Mouse (Mus musculus) heart, embryonic 16.5 days (tissue): ENCODE data around the gene Gm47841. TPM values are rescaled to one million over a fixed set of nuclear protein-coding genes. Genes with fewer than 3 reads are reported as not detected.

Source experiments
- ATAC-seq: fragments of 200-750 bp; cut with Nextera tagmentation; replicated peaks from 2 replicates; pipeline ENCODE4 v1.8.0; 2017; ENCODE audit warnings: moderate number of reproducible peaks; ENCODE audit not compliant: insufficient read depth, low FRiP score; ENCODE audit errors: extremely low read depth
- H3K27ac ChIP-seq: fragments of 300-500 bp; sonication (generic); 2 replicates; pipeline ENCODE4 v1.5.1; 2014; ENCODE audit warnings: mild to moderate bottlenecking, low read length, control low read depth, moderate library complexity
- H3K27me3 ChIP-seq: fragments of 300-500 bp; sonication (generic); 2 replicates; pipeline ENCODE4 v1.6.1; 2014; ENCODE audit warnings: low read length, mixed read lengths; ENCODE audit not compliant: control insufficient read depth, insufficient read depth
- H3K36me3 ChIP-seq: fragments of 300-500 bp; sonication (generic); 2 replicates; pipeline ENCODE4 v1.6.1; 2014; ENCODE audit not compliant: control insufficient read depth, insufficient read depth
- H3K4me1 ChIP-seq: fragments of 300-500 bp; sonication (generic); 2 replicates; pipeline ENCODE4 v1.6.1; 2014; ENCODE audit warnings: low read length, mixed read lengths; ENCODE audit not compliant: control insufficient read depth, insufficient read depth
- H3K4me2 ChIP-seq: fragments of 300-500 bp; sonication (generic); 2 replicates; pipeline ENCODE4 v1.6.1; 2014; ENCODE audit warnings: low read depth, mild to moderate bottlenecking, control low read depth, low read length
- H3K4me3 ChIP-seq: fragments of 300-500 bp; sonication (generic); 2 replicates; pipeline ENCODE4 v1.5.1; 2014; ENCODE audit warnings: mild to moderate bottlenecking, control low read depth, low read length
- H3K9ac ChIP-seq: fragments of 300-500 bp; sonication (generic); 2 replicates; pipeline ENCODE4 v1.6.1; 2014; ENCODE audit warnings: low read length, control low read depth
- H3K9me3 ChIP-seq: fragments of 300-500 bp; sonication (generic); replicated peaks from 2 replicates; pipeline ENCODE4 v1.6.1; 2016; ENCODE audit warnings: low read length; ENCODE audit not compliant: control insufficient read depth
- WGBS: fragments of 180-500 bp; shearing (Covaris S2); extraction: QIAGEN DNeasy Blood & Tissue Kit; methylation state at CpG from one replicate; pipeline ENCODE4 v1.1.7; 2014; 5-methylcytosine and 5-hydroxymethylcytosine counted together
- polyA plus RNA-seq: library from polyadenylated mRNA; unstranded; fragments of >200 nt; fragmentation: Nextera tagmentation; extraction: Ambion mirVana; gene quantifications from 2 replicates; pipeline ENCODE4 v1.2.1, GENCODE M21; 2015

The Gm47841 gene
- polyA plus RNA-seq, 1 experiment from 2014 or later: not detected

GRCm38 (mm10) chr15:101041966-101042365 lies 5.2 kb downstream of the Gm47841 start:
- WGBS: 45% methylated on average over 6 of the region's 6 CpGs
- no peaks in the 10 kb centered on the region for H3K36me3 ChIP-seq
- H3K27ac ChIP-seq: no peak overlapping the region
- no peak for ATAC-seq
- H3K4me1 ChIP-seq: peaks cover 11% of the 10 kb centered on the region
- H3K9ac ChIP-seq: no peak overlapping the region
- H3K4me2 ChIP-seq: no peak overlapping the region
- H3K9me3 ChIP-seq: no peaks in the 10 kb centered on the region
- no peak overlapping the region for H3K4me3 ChIP-seq
- H3K27me3 ChIP-seq: peaks cover 82% of the 10 kb centered on the region

- no peak for ATAC-seq
- Histone ChIP-seq H3K9me3 (no peaks in the 10 kb centered on the region), H3K4me1 (no peaks in the 10 kb centered on the region), H3K27me3 (peaks cover 58% of the 10 kb centered on the region), H3K9ac (no peak overlapping the region), H3K4me2 (no peak overlapping the region), H3K4me3 (no peak overlapping the region), H3K27ac (no peak overlapping the region), H3K36me3 (no peaks in the 10 kb centered on the region)
- WGBS: 44% methylated on average over 17 of the region's 17 CpGs
Observed at GRCm38 (mm10) chr15:101039651-101040050, 7.5 kb downstream of the Gm47841 start.

- ATAC-seq: no peak
- Histone ChIP-seq H3K27me3 (peaks cover 12% of the 10 kb centered on the region), H3K9ac (no peak overlapping the region), H3K36me3 (no peaks in the 10 kb centered on the region), H3K9me3 (no peaks in the 10 kb centered on the region), H3K27ac (no peak overlapping the region), H3K4me1 (no peaks in the 10 kb centered on the region), H3K4me3 (no peak overlapping the region), H3K4me2 (no peak overlapping the region)
- WGBS: 61% methylated on average over 2 of the region's 2 CpGs
Observed at GRCm38 (mm10) chr15:101028960-101029359, 18.2 kb downstream of the Gm47841 start.

GRCm38 (mm10) chr15:101011352-101011751 lies 35.8 kb downstream of the Gm47841 start:
- no peaks in the 10 kb centered on the region for H3K9me3 ChIP-seq
- peaks cover 5% of the 10 kb centered on the region for H3K27me3 ChIP-seq
- H3K27ac ChIP-seq: no peak overlapping the region
- H3K4me2 ChIP-seq: no peak overlapping the region
- 81% methylated on average over 6 of the region's 6 CpGs for WGBS
- H3K4me3 ChIP-seq: no peak overlapping the region
- H3K36me3 ChIP-seq: no peaks in the 10 kb centered on the region
- H3K9ac ChIP-seq: no peak overlapping the region
- ATAC-seq: no peak
- peaks cover 3% of the 10 kb centered on the region; the same call in 1 of the 2 replicates for H3K4me1 ChIP-seq

GRCm38 (mm10) chr15:101008386-101009010 lies 38.7 kb downstream of the Gm47841 start:
- Histone ChIP-seq H3K9ac (no peak overlapping the region), H3K36me3 (no peaks in the 10 kb centered on the region), H3K4me3 (no peak overlapping the region), H3K27ac (no peak overlapping the region), H3K4me1 (peaks cover 3% of the 10 kb centered on the region; the same call in 1 of the 2 replicates), H3K4me2 (no peak overlapping the region), H3K9me3 (no peaks in the 10 kb centered on the region), H3K27me3 (peaks cover 8% of the 10 kb centered on the region)
- WGBS: 74% methylated on average over 14 of the region's 14 CpGs
- ATAC-seq: no peak

- Histone ChIP-seq H3K9me3 (no peaks in the 10 kb centered on the region), H3K27ac (no peak overlapping the region), H3K4me3 (no peak overlapping the region), H3K4me2 (peak overlapping the region; percentile 83), H3K27me3 (peaks cover 8% of the 10 kb centered on the region), H3K4me1 (peaks cover 3% of the 10 kb centered on the region; the same call in 1 of the 2 replicates), H3K36me3 (no peaks in the 10 kb centered on the region), H3K9ac (no peak overlapping the region)
- ATAC-seq: no peak
- WGBS: 72% methylated on average over 7 of the region's 7 CpGs
Observed at GRCm38 (mm10) chr15:101007236-101007635, 40.0 kb downstream of the Gm47841 start.

GRCm38 (mm10) chr15:101006251-101007040 lies 40.8 kb downstream of the Gm47841 start:
- 14% methylated on average over 15 of the region's 15 CpGs for WGBS
- Histone ChIP-seq H3K9ac (peak overlapping the region; percentile 44), H3K9me3 (no peaks in the 10 kb centered on the region), H3K4me1 (peaks cover 3% of the 10 kb centered on the region; the same call in 1 of the 2 replicates), H3K4me2 (peak overlapping the region; percentile 83), H3K27ac (no peak overlapping the region), H3K4me3 (peak overlapping the region; percentile 57), H3K27me3 (peaks cover 8% of the 10 kb centered on the region), H3K36me3 (no peaks in the 10 kb centered on the region)
- peak; percentile 77; the same call in 1 of the 2 replicates for ATAC-seq

- Histone ChIP-seq H3K9me3 (no peaks in the 10 kb centered on the region), H3K4me2 (no peak overlapping the region), H3K27ac (no peak overlapping the region), H3K9ac (no peak overlapping the region), H3K4me3 (no peak overlapping the region), H3K4me1 (peaks cover 3% of the 10 kb centered on the region; the same call in 1 of the 2 replicates), H3K27me3 (peaks cover 8% of the 10 kb centered on the region), H3K36me3 (no peaks in the 10 kb centered on the region)
- WGBS: 77% methylated on average over 8 of the region's 8 CpGs
- ATAC-seq: no peak
Observed at GRCm38 (mm10) chr15:101005717-101006116, 41.5 kb downstream of the Gm47841 start.

- Histone ChIP-seq H3K27me3 (peaks cover 8% of the 10 kb centered on the region), H3K4me1 (peaks cover 3% of the 10 kb centered on the region; the same call in 1 of the 2 replicates), H3K4me3 (no peak overlapping the region), H3K9ac (no peak overlapping the region), H3K9me3 (no peaks in the 10 kb centered on the region), H3K27ac (no peak overlapping the region), H3K36me3 (no peaks in the 10 kb centered on the region), H3K4me2 (no peak overlapping the region)
- WGBS: 61% methylated on average over 3 of the region's 3 CpGs
- no peak for ATAC-seq
Observed at GRCm38 (mm10) chr15:101004538-101004937, 42.7 kb downstream of the Gm47841 start.
